Mouse (Mus musculus) adrenal gland, postnatal 36 days (tissue): ENCODE results near the gene Map3k1. TPM values are rescaled to one million over a fixed set of nuclear protein-coding genes. Genes with fewer than 3 reads are reported as not detected.

ENCODE experiments used
- DNase-seq, 2 experiments: peaks; one replicate each; pipeline ENCODE4 v3.0.0; 2021; ENCODE audit warnings: mixed read lengths in 1 of 2
- total RNA-seq, 2 experiments: library from RNA; stranded (reverse); gene quantifications; 2 replicates each; pipeline ENCODE4 v1.2.3; 2021

Map3k1 gene
- total RNA-seq, 2 experiments from 2014 or later, result 48.2 to 56.2 TPM

GRCm38 (mm10) chr13:111791596-111791995 is 17.2 kb downstream of the Map3k1 start:
- DNase-seq, result no peak

GRCm38 (mm10) chr13:111789420-111790065 is 19.2 kb downstream of the Map3k1 start:
- no peak for DNase-seq

GRCm38 (mm10) chr13:111788882-111789281 is 19.9 kb downstream of the Map3k1 start:
- no peak for DNase-seq

GRCm38 (mm10) chr13:111787857-111788619 is 20.8 kb downstream of the Map3k1 start:
- peak; percentile 86 to 88 for DNase-seq

GRCm38 (mm10) chr13:111786584-111786983 is 22.2 kb downstream of the Map3k1 start:
- DNase-seq, result no peak

- DNase-seq, result no peak
Measured at GRCm38 (mm10) chr13:111783451-111783850, 25.3 kb downstream of the Map3k1 start.

GRCm38 (mm10) chr13:111779471-111779870 is 29.3 kb downstream of the Map3k1 start:
- DNase-seq, result no peak

GRCm38 (mm10) chr13:111778606-111779005 is 30.2 kb downstream of the Map3k1 start:
- no peak for DNase-seq

- no peak for DNase-seq
Measured at GRCm38 (mm10) chr13:111777865-111778264, 30.9 kb downstream of the Map3k1 start.

GRCm38 (mm10) chr13:111777179-111777578 is 31.6 kb downstream of the Map3k1 start:
- DNase-seq, result no peak

- no peak for DNase-seq
Measured at GRCm38 (mm10) chr13:111772075-111772474, 36.7 kb downstream of the Map3k1 start.

- DNase-seq, result peak; percentile 60 to 63
Measured at GRCm38 (mm10) chr13:111771232-111771631, 37.6 kb downstream of the Map3k1 start.

- DNase-seq, result no peak
Measured at GRCm38 (mm10) chr13:111770776-111771175, 38.0 kb downstream of the Map3k1 start.

GRCm38 (mm10) chr13:111762526-111762925 is 46.3 kb downstream of the Map3k1 start:
- no peak for DNase-seq

- DNase-seq, result no peak
Measured at GRCm38 (mm10) chr13:111756986-111757385, 51.8 kb downstream of the Map3k1 start.

- DNase-seq, result no peak
Measured at GRCm38 (mm10) chr13:111755937-111756336, 52.9 kb downstream of the Map3k1 start.

GRCm38 (mm10) chr13:111755377-111755776 is 53.4 kb downstream of the Map3k1 start:
- no peak for DNase-seq

GRCm38 (mm10) chr13:111753321-111753720 is 55.5 kb downstream of the Map3k1 start:
- no peak for DNase-seq

- no peak for DNase-seq
Measured at GRCm38 (mm10) chr13:111748301-111749062, 60.3 kb downstream of the Map3k1 start.

- no peak for DNase-seq
Measured at GRCm38 (mm10) chr13:111746831-111747230, 62.0 kb downstream of the Map3k1 start.

GRCm38 (mm10) chr13:111745216-111745615 is 63.6 kb downstream of the Map3k1 start:
- no peak for DNase-seq

- no peak for DNase-seq
Measured at GRCm38 (mm10) chr13:111744233-111745000, 64.4 kb downstream of the Map3k1 start.
